Mouse (Mus musculus) embryonic fibroblast, embryonic 13.5 days (primary cell): ENCODE data around the gene Prtg.

Experiments
- CTCF ChIP-seq: IDR thresholded peaks from 2 replicates; pipeline ENCODE4 v1.5.1; 2011; ENCODE audit warnings: mild to moderate bottlenecking, control low read depth, low read length, moderate library complexity, borderline replicate concordance; ENCODE audit not compliant: insufficient read depth
- POLR2A ChIP-seq: IDR thresholded peaks from 2 replicates; pipeline ENCODE4 v1.6.1; 2011; ENCODE audit warnings: low read depth, mild to moderate bottlenecking, control low read depth, low read length, moderate library complexity

GRCm38 (mm10) chr9:72836708-72837495 lies 30.2 kb downstream of the Prtg start:
- TF ChIP-seq CTCF (no peak), POLR2A (no peak)
